Mouse (Mus musculus): Measurements from ENCODE around the gene Sept11. TPM values are rescaled to one million over a fixed set of nuclear protein-coding genes. Genes with fewer than 3 reads are reported as not detected.

Sept11 gene
- total RNA-seq (2015; ENCODE audit: low replicate concordance) (14.7 and 22.3 TPM in 2 replicates), total RNA-seq (2017; ENCODE audit: low replicate concordance) (5.4 and 9.0 TPM in 2 replicates)

DNA sequence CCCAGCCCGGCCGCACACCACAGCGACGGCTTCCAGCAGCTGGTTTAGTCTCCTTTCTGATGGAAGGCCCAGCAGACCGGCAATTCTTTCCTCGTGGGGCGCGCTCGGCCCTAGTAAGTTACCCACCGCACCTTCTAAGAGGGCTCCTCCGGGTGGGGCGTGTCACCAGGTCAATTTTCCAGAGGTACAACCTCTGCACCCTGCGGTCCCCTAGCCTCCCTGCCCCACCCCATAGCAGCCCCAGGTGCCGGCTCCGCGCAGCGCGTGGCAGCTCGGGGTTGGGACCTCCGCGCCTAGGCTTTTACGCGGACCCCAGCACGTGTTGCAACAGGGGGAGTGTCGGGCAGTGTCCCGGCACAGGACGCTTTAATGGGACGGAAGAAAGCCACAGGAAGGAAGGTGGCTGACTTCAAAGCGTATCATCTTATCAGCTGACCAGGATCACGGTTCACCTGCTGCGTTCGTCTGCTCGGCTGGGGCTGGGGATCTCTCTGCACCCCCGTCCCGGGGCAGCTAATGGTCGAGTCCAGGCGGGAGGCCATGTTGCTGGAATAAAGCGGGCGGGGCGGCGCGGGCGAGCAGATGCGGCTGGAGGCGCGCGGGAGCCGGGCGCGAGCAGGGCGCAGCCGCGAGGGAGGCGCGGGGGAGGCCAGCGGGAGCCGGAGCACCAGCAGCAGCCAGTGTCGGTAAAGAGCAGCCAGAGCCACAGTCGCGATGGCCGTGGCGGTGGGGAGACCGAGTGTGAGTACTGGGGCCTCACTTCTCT, at the start of gene Sept11:
TSS of gene Sept11 (plus strand) at position 581 of the 766 bp plus-strand sequence.
- ATAC-seq (replicated peaks; ENCODE audit: low FRiP score, poor library complexity, severe bottlenecking) = peak; percentile 82

DNA sequence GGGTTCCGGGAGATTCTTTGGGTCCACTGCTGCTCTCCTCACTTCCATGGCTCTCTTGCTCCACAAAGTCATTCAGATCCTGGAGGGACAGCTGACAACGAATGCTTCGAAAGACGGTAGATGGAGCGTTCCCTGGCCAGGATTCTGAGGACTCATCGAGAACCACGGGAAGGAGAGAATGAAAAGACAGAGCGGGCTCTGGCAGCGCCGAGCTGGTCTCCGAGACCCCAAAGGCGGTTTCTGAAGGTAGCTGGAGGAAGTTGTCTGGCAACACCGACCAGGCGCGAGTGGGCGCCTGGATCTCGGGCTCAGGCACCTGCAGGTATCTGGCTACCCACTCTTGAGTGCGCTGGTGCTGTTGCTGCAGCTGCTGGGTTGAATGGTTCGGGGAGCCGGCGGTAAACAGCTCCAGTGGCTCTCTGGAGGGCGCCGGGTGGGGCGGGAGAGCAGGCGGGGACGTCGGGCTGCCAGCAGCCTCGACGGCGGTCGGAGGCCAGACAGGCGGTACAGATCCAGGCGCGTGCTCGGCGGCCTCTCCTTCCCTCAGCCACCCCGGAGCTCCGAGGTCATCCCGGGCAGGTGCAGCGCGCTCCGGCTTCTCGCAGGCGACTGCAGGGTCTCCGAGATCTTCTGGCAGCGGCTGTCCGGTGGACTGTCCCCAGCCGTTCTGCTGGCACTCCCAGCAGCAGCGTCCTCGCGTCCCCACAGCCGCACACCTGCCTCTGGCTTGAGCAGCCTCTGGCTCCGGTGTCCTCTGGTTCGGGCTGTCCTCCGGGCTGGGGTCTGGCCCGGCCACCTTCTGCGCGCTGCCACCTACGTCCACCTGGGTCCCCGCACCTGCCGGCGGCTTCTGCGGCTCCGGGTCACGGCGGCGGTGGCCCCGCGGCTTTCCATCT, 49.3 kb upstream of the Sept11 start:
- ATAC-seq (replicated peaks; ENCODE audit: low FRiP score, poor library complexity, severe bottlenecking) = no peak

- no peak for ATAC-seq (replicated peaks; ENCODE audit: low FRiP score, poor library complexity, severe bottlenecking)
Measured at GRCm38 (mm10) chr5:93044584-93045370, 48.5 kb upstream of the Sept11 start, which contains the start of gene Sowahb. Gene Sowahb, minus strand, starts transcription at chr5:93045022.

GRCm38 (mm10) chr5:93045371-93045714, 47.9 kb upstream of the Sept11 start:
- 0 out of 2 replicates have a peak, but pooled peaks have one; percentile 19 for ATAC-seq (replicated peaks; ENCODE audit: low FRiP score, poor library complexity, severe bottlenecking)

DNA sequence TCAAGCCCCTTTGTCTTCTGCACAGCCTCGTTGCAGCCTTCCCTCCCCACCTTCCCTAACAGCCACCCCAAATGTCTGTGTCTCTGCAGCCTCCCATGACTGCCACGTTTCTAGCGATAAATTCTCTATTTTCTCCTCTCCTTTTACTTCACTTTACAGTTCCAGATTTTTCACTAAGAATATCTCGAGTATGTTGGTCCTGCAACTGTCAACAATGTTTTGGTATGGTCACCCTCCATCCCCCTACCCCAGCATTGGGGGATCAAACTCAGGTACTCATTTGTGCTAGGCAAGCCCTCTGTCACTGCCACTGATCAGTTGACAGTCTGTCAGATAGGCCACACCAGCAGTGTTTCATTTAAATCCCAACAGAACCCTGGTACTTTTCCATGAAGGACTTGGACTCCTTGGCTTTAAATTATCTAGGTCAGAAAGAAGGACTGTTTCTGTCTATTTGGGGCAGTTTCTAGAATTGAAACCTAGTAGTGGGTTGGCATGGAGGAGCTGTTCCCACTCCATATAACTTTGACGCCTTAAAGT, 46.9 kb upstream of the Sept11 start:
- ATAC-seq (replicated peaks; ENCODE audit: low FRiP score, poor library complexity, severe bottlenecking) = no peak

- ATAC-seq (replicated peaks; ENCODE audit: low FRiP score, poor library complexity, severe bottlenecking) = no peak
Measured at GRCm38 (mm10) chr5:93048481-93049240, 44.6 kb upstream of the Sept11 start.

DNA sequence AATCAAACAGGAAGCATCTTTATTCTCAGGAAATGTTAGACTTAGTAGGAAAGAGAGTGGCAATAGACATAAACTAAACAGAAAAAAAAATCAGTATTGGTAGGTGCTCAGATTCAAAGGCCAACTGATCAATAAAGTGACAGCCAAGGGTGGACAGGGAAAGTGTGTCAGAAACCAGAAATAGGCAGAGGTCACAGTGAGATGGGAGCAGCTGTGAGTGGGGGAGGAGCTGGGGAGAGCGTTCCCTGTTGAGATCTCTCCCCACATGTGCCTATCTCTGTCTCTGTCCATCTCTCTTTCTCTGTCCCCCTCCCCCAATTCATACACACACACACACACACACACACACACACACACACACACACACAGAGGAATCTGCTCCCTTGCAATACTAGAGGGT, 43.3 kb upstream of the Sept11 start:
- no peak for ATAC-seq (replicated peaks; ENCODE audit: low FRiP score, poor library complexity, severe bottlenecking)

DNA sequence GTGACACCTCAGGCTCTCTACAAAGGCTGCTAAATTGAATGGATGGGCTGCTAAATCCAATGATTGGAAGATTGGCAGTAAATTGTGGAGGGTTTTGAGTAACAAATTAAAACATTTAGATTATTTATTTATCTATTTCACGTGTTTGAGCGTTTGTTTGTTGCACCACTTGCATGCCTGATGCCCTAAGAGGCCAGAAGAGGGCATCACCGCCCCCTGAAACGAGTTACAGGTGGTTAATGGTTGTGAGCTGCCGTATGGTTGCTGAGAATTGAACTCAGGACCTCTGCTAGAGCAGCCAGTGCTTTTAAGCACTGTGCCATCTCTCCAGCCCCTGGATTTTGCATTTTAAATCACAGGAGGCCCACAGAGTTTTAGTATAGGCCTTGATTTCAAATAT, 42.2 kb upstream of the Sept11 start:
- no peak for ATAC-seq (replicated peaks; ENCODE audit: low FRiP score, poor library complexity, severe bottlenecking)

DNA sequence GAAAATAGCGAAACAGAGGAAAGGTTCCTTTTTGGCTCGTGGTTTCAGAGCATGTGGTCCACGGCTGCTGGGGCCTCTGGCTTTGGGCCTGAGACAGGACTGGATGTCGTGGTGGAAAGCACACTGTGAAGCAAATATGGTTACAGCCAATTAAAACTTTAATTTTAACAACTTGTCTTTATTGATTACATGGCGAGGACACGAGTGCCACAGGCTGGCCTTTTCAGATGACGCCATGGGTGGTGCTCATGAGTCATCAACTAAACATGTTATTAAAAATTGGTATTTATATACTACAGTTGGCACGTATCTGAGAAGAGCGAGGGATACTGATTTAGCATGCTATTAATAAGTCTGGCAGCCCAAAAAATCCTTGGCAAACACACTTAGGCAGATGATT, 41.3 kb upstream of the Sept11 start:
- ATAC-seq (replicated peaks; ENCODE audit: low FRiP score, poor library complexity, severe bottlenecking) = no peak

- no peak for ATAC-seq (replicated peaks; ENCODE audit: low FRiP score, poor library complexity, severe bottlenecking)
Measured at GRCm38 (mm10) chr5:93053606-93054397, 39.4 kb upstream of the Sept11 start.

DNA sequence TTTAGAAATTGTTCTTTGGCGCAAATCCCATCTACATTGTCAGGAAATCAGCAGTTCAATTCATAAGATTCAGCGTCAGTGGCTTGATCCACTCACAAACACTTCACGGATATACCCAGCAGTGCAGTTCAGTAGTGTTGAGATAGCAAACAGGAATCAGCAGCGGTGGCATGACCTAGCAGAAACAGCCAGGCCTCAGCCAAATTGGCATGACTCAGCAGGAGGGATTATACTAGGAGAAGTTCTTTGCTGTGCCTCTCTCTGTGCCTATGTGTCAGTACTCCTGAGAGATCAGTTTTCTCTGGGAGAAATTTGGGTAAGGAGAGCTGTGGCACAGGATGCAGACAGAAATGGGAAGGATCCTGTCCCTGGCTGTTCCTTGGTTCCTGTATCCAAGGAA, 32.4 kb upstream of the Sept11 start:
- no peak for ATAC-seq (replicated peaks; ENCODE audit: low FRiP score, poor library complexity, severe bottlenecking)

DNA sequence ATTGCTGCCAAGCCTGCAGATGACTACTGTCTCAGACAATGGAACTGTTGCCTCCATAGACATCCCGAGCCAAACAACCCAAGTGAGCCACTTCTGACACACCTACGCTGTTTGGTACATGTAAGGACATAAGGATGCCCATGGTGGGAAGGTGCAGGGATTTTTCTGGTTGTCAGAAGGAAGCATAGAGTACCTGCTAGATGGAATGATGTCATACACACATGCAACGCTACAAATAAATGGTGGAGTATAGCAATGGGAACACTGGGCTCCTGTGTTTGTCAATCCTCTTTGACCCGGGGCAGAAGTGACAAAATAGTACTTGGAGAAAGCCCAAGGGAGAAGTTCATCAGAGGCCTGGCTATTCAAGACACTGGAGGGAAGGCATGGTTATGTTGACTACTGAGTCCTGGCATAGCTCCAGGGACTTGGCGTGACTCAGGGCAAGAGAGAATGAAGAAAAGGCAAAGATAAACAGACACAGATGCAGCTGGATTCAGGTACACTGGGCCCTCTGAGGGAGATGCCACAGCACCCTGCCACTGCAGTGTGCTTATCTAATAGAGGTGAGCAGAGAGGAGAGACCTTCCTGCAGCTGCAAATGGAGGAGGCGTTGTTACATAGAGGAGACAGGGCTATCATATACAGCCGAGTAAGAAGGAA, 15.4 kb upstream of the Sept11 start:
- no peak for ATAC-seq (replicated peaks; ENCODE audit: low FRiP score, poor library complexity, severe bottlenecking)

GRCm38 (mm10) chr5:93079596-93079995, 13.6 kb upstream of the Sept11 start:
- ATAC-seq (replicated peaks; ENCODE audit: low FRiP score, poor library complexity, severe bottlenecking) = no peak

DNA sequence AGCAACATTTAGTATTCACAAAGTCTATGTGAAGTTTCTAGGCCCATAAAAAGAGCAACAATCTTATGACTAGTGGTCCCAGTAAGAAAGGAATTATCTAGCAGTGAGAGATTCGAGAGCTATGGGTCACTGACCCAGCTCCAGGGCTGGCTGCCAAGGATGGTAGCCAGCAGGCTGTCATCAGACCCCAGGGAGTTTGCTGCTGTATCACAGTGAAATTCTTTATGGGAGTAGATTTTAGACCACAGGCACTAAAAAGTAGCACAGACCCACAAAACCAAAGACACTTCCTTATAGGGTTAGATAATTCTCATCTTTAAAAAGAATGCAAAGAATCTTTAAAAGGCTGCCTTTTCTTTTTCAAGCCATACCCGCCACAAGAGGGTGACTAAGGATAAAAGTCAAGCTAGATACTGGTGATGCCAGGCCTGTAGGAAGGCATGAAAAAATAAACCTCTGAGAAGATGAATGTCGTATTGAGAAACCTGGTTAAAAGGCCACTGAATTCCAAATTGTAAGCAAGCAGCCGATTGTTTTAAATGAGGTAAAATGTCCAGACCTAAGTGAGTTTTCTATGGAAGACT, 8.1 kb upstream of the Sept11 start:
- ATAC-seq (replicated peaks; ENCODE audit: low FRiP score, poor library complexity, severe bottlenecking) = no peak

DNA sequence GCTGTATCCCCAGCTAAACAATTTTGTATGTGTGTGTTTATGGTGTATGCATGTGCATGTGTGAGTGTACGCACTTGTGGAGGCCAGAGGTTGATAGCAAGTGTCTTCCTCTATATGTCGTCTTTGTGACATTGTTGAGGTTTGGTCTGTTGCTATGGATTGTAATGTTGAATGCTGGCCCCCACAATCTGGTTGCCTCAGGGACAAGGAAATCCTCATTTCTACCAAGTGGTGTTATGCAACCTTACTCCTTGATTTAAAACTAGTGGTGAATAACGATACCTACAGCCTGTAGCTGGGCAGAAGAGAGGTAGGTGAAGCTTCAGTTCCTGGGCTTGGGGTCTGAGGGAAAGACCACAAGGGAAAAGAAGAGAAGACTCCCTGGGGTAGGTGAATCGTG, 7.3 kb upstream of the Sept11 start:
- ATAC-seq (replicated peaks; ENCODE audit: low FRiP score, poor library complexity, severe bottlenecking) = no peak

- ATAC-seq (replicated peaks; ENCODE audit: low FRiP score, poor library complexity, severe bottlenecking) = no peak
Measured at GRCm38 (mm10) chr5:93091266-93091665, 2.0 kb upstream of the Sept11 start.

DNA sequence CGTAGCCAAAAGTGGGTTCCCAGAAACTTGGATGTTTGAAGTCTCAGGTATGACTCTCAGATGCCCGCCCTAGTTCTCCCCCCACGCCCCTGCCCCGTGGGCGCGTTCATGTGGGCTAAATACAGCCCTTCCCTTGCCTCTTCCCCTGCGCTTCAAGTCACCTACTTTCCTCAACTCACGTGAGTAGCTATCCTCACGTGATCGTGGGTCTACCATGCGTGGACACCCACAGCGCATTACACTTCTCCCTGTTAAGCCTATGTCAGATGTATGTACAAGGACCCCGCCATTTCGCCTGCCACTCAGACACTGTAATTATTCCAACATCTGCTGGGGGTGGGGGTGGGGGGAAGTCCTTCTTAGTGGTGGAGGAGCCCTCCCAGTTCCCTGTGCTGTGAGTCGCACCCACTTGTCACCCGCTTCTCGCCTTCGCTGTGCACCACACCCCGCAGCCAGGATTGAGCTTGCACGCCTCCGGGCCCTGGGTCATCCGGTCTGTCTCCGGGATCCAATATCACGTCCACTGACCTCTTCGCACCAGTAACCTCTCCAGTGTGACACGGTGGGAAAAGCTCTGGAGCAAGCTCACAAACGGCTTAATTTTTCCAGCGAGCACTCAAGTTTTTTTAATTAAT, 973 bp upstream of the Sept11 start:
- ATAC-seq (replicated peaks; ENCODE audit: low FRiP score, poor library complexity, severe bottlenecking) = no peak

Data from erythroid progenitor cell, adult 5-6 weeks (primary cell).